Mouse (Mus musculus) thymus, postnatal 36 days (tissue): ENCODE results near the gene Ikzf4.

Experiments used
- DNase-seq, 2 experiments: peaks; one replicate each; pipeline ENCODE4 v3.0.0; 2022; ENCODE audit warnings: mixed read lengths in 2 of 2

Gene Ikzf4

DNA sequence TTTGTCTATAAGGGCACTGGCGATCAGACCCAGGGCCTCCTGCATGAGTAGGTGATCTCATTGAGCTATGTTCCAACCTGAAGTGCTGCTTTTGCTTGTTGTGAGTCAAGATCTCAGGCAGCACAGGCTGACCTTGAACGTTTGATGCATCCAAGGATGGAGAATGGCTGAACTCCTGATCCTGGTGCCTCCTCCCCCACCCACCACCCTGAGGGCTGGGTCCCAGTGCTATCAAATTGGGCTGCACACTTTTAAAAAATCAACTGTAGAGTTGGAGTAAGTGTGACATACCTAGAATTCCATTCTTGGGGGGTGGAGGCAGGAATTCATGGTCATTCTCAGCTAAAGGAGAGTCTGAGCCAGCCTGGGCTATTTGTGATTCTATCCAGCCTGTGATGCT is 39.3 kb downstream of the Ikzf4 start:
- DNase-seq = no peak

DNA sequence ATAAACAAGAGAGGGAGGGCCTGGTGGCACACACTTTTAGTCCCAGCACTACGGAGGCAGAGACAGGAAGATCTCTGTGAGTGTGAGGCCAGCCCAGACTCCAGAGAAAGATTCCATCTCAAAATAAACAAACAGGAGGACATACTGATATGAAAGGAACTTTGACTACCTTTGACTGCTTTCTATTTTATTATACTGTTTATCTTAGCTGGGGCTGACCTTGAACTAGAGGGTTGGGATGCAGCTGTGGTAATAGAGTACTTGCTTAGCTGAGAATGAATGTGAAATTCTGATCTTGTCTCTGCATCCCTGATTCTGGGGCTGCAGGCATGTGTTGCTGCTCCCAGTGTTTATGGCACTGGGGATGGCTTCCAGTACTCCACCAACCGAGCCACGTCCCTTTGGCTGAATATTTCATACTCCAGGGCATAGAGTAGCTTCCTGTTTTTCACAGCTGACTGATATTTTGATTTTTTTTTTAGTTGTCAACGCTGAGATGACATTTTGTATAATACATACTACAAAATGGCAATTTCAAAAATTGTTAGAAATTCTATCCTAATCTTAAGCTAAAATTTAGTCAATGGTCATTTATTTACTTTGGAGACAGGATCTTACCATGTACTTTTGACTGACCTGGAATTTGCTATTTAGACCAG is 43.2 kb downstream of the Ikzf4 start:
- DNase-seq = no peak

- DNase-seq = no peak
These were observed 44.3 kb downstream of the Ikzf4 start for GRCm38 (mm10) chr10:128601499-128601898.

- no peak for DNase-seq
These were observed 47.3 kb downstream of the Ikzf4 start for GRCm38 (mm10) chr10:128598476-128598875.

DNA sequence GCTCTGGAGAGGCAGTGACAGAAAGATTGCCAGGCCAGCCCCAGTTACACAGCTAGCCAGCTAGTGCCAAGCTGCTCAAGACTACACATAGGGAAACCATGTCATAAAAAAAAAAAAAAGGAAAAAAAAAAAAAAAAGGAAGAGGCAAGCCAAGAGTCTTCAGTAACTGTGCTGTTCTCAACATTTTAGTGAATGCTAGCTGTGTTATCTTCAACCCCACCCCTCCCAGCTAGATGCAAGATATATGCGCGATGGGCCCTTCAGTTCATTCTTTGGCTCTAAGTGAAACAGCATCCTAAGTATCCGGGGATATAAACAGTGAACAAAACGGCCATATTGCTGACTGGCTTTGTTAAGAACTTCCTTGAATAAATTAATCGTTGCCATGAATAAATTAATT is 53.0 kb downstream of the Ikzf4 start:
- DNase-seq = no peak

- DNase-seq = no peak
These were observed 54.4 kb downstream of the Ikzf4 start for GRCm38 (mm10) chr10:128591436-128591835.

- DNase-seq = peak; percentile 63 to 65
These were observed 55.5 kb downstream of the Ikzf4 start for GRCm38 (mm10) chr10:128590193-128590690.

DNA sequence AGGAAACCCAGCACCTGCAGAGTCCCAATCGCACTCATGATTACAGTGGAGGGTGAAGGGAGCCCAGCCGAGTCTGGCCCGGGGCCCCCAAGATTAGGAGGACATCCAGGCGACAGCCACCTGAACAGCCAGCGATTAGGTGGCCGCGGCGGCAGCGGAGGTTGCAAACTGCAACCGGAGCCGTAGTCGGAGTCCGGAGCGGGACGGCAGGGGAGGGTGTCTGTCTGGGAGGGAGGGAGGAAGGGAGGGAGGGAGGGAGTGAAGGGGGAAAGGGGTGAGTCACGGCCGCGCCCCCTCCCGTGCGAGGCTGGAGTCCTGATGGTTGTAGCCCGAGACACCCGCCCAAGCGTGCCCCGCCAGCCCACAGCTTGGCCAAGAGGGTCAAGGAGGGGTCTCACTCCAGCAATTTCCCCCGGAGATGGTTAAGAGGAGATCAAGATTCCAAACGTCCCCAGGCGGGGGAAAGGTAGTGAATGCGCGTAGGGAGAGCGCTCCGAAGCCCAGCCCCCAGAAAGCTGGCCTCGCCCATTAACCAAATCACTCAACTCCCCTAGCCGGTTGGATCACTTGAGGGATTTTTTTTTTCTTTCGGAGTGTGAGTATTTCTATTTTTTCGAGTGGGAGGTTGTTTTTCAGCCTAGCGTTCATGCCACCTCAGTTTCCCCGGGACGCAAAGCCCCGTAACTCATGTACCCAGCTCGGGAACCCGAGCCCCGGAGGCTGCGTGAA is 56.2 kb downstream of the Ikzf4 start, which contains the start of gene Erbb3:
Erbb3 (minus strand) TSS at position 189 of the 729 bp plus-strand sequence.
- peak; percentile 39 to 47 for DNase-seq

DNA sequence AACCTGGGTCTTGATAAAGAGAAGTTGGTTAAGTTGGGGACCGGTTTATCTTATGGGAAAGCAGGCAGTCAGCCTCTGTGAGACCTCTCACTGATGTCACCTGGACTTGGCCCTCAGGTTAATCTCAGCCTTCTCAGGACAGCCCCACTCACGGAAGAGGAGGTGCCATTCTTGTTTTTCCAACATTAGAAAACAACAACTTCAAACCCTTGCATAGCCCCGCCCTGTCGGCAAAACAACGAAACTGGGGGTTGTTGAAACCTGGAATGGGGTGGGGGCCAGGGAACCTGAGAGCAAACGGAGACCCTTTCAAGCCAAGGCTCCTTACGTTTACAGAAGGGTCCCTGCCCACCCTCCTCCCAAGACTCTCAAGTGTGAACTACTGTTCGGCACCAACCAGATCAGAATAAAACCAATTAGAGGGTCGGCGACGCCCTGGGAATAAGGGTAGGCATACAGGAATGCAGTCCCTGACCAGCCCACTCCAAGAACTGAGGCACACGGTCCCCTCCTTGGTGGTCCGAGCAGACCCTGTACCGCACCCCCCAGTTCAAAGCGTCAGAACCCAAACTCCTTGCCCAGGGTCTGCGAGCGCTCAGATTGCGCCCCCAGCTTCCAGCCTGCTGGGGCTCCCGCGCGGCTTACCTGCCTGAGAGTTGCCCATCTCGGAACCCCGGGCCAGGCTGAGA is 56.9 kb downstream of the Ikzf4 start:
- DNase-seq = peak in 1 of 2 experiments; percentile 19

DNA sequence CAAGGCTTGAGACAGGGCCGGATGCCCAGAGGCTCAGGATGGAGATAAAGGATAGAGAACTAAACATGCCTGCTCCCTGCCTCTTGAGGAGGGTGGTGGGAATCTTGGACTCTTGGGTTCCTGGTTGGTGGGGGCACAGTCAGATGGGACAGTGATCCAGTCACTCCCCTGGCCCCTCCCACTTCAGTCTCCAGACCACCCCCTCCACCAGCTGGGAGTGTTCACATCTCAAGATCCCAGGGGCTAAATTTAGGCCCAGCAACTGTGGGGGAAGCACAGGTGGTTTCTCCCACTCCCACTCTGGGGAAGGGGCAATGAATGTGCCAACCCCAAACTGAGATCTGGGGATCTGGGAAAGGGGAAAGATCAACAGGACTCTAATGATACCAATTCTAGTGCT is 57.7 kb downstream of the Ikzf4 start:
- peak in 1 of 2 experiments; percentile 19 for DNase-seq

- peak; percentile 16 to 33 for DNase-seq
These were observed 58.1 kb downstream of the Ikzf4 start for GRCm38 (mm10) chr10:128587697-128588096.

DNA sequence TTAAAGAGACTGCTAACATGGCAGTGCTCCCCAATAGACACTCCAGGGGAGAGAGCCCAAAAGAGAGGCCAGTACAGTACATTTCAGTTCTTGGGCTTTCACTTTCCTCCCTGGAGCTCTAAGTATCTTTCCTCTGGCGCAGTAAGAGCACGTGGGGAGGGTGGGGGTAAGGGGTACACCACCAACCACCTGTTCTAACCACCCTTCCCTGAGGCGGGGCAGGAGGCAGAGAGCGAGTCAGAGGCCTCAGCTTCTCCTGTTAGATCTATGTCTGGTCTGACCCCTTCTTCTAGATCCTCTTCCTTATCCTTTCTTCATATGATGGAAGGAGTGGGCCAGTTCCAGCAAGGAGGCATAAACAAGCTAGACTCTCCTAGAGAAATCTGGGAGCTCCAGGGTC is 58.7 kb downstream of the Ikzf4 start:
- DNase-seq = peak; percentile 49 to 68

GRCm38 (mm10) chr10:128586546-128586945 is 59.2 kb downstream of the Ikzf4 start:
- DNase-seq = no peak

DNA sequence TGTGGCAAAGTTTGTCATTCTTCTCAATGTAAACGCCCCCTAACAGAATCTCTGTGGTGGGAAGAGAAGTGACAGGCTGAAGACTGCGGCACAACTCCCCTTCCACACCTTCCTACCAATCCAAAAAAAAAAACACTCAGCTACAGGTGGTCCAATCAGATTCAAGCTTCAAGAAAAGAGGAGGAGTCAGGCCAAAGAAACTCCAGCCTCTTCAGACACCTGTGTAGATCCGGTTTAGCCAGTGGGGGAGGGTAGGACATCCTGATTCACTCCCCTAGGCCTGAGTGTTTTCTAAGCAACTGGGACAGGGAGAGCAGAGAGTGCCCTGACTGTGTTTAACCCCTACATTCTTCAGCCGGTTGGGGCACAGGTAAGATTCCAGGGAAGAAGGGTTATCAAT is 61.4 kb downstream of the Ikzf4 start:
- DNase-seq = peak; percentile 22 to 40

- DNase-seq = no peak
These were observed 62.1 kb downstream of the Ikzf4 start for GRCm38 (mm10) chr10:128583644-128584043.
